Mouse (Mus musculus): ENCODE results near the gene Rin3. TPM values are rescaled to one million over a fixed set of nuclear protein-coding genes. Genes with fewer than 3 reads are reported as not detected.

Gene Rin3
- polyA plus RNA-seq, 1 experiment = 25.4 TPM

- H3K4me3 ChIP-seq (ENCODE audit: control insufficient read depth, insufficient read depth, low read length) = no peak overlapping the region
- H3K4me1 ChIP-seq (replicated peaks; ENCODE audit: control insufficient read depth, insufficient read depth, low read length) = peaks cover 42% of the 10 kb centered on the region
- TF ChIP-seq CTCF (IDR thresholded peaks at IDR 0.05; ENCODE audit: borderline replicate concordance, control insufficient read depth, extremely low read depth, insufficient read depth, low read length, poor library complexity) = no peak
- TF ChIP-seq POLR2A (IDR thresholded peaks at IDR 0.05; ENCODE audit: control insufficient read depth, extremely low read depth, insufficient read depth, low read length, poor library complexity) = no peak
- no peak for DNase-seq
- WGBS = 94% methylated on average over 3 of the region's 3 CpGs
- peaks cover under 1% of the 10 kb centered on the region; the same call in 1 of the 2 replicates for H3K36me3 ChIP-seq (ENCODE audit: control insufficient read depth, insufficient read depth, low read length)
- no peaks in the 10 kb centered on the region for H3K27me3 ChIP-seq (ENCODE audit: control insufficient read depth, insufficient read depth, low read length)
- H3K27ac ChIP-seq (ENCODE audit: control insufficient read depth, insufficient read depth, low read length) = peak overlapping the region; percentile 31; the same call in 1 of the 2 replicates
Observed at GRCm38 (mm10) chr12:102310261-102310660, 27.4 kb downstream of the Rin3 start.

- H3K4me1 ChIP-seq (replicated peaks; ENCODE audit: control insufficient read depth, insufficient read depth, low read length) = peaks cover 36% of the 10 kb centered on the region
- TF ChIP-seq POLR2A (IDR thresholded peaks at IDR 0.05; ENCODE audit: control insufficient read depth, extremely low read depth, insufficient read depth, low read length, poor library complexity) (no peak), CTCF (IDR thresholded peaks at IDR 0.05; ENCODE audit: borderline replicate concordance, control insufficient read depth, extremely low read depth, insufficient read depth, low read length, poor library complexity) (no peak)
- peaks cover 4% of the 10 kb centered on the region; the same call in 1 of the 2 replicates for H3K36me3 ChIP-seq (ENCODE audit: control insufficient read depth, insufficient read depth, low read length)
- no peak overlapping the region for H3K4me3 ChIP-seq (ENCODE audit: control insufficient read depth, insufficient read depth, low read length)
- DNase-seq = no peak
- WGBS = 83% methylated on average over 5 of the region's 5 CpGs
- no peaks in the 10 kb centered on the region for H3K27me3 ChIP-seq (ENCODE audit: control insufficient read depth, insufficient read depth, low read length)
- H3K27ac ChIP-seq (ENCODE audit: control insufficient read depth, insufficient read depth, low read length) = no peak overlapping the region
Observed at GRCm38 (mm10) chr12:102311454-102311853, 28.6 kb downstream of the Rin3 start.

- WGBS = 51% methylated on average over 2 of the region's 2 CpGs
Observed at GRCm38 (mm10) chr12:102319150-102319549, 36.3 kb downstream of the Rin3 start.

GRCm38 (mm10) chr12:102319899-102320298, 37.1 kb downstream of the Rin3 start:
- H3K27me3 ChIP-seq (ENCODE audit: control insufficient read depth, insufficient read depth, low read length) = no peaks in the 10 kb centered on the region
- TF ChIP-seq POLR2A (IDR thresholded peaks at IDR 0.05; ENCODE audit: control insufficient read depth, extremely low read depth, insufficient read depth, low read length, poor library complexity) (no peak), CTCF (IDR thresholded peaks at IDR 0.05; ENCODE audit: borderline replicate concordance, control insufficient read depth, extremely low read depth, insufficient read depth, low read length, poor library complexity) (no peak)
- H3K27ac ChIP-seq (ENCODE audit: control insufficient read depth, insufficient read depth, low read length) = no peak overlapping the region
- DNase-seq = no peak
- H3K36me3 ChIP-seq (ENCODE audit: control insufficient read depth, insufficient read depth, low read length) = peaks cover 4% of the 10 kb centered on the region; the same call in 1 of the 2 replicates
- peaks cover 2% of the 10 kb centered on the region; the same call in 1 of the 2 replicates for H3K4me1 ChIP-seq (replicated peaks; ENCODE audit: control insufficient read depth, insufficient read depth, low read length)
- 36% methylated on average over 2 of the region's 2 CpGs for WGBS
- H3K4me3 ChIP-seq (ENCODE audit: control insufficient read depth, insufficient read depth, low read length) = no peak overlapping the region

More at GRCm38 (mm10) chr12:102319150-102319549, 36.3 kb downstream of the Rin3 start:
- Histone ChIP-seq H3K27me3 (ENCODE audit: control insufficient read depth, insufficient read depth, low read length) (no peaks in the 10 kb centered on the region), H3K4me3 (ENCODE audit: control insufficient read depth, insufficient read depth, low read length) (no peak overlapping the region), H3K27ac (ENCODE audit: control insufficient read depth, insufficient read depth, low read length) (no peak overlapping the region), H3K4me1 (replicated peaks; ENCODE audit: control insufficient read depth, insufficient read depth, low read length) (peaks cover 2% of the 10 kb centered on the region; the same call in 1 of the 2 replicates), H3K36me3 (ENCODE audit: control insufficient read depth, insufficient read depth, low read length) (peaks cover 4% of the 10 kb centered on the region; the same call in 1 of the 2 replicates)
- DNase-seq = no peak
- TF ChIP-seq POLR2A (IDR thresholded peaks at IDR 0.05; ENCODE audit: control insufficient read depth, extremely low read depth, insufficient read depth, low read length, poor library complexity) (no peak), CTCF (IDR thresholded peaks at IDR 0.05; ENCODE audit: borderline replicate concordance, control insufficient read depth, extremely low read depth, insufficient read depth, low read length, poor library complexity) (no peak)

GRCm38 (mm10) chr12:102320322-102320721, 37.5 kb downstream of the Rin3 start:
- H3K27ac ChIP-seq (ENCODE audit: control insufficient read depth, insufficient read depth, low read length) = no peak overlapping the region
- WGBS = 54% methylated on average over 2 of the region's 2 CpGs

GRCm38 (mm10) chr12:102321064-102321728, 38.3 kb downstream of the Rin3 start:
- TF ChIP-seq CTCF (IDR thresholded peaks at IDR 0.05; ENCODE audit: borderline replicate concordance, control insufficient read depth, extremely low read depth, insufficient read depth, low read length, poor library complexity) = no peak
- no peak for TF ChIP-seq POLR2A (IDR thresholded peaks at IDR 0.05; ENCODE audit: control insufficient read depth, extremely low read depth, insufficient read depth, low read length, poor library complexity)
- Histone ChIP-seq H3K4me1 (replicated peaks; ENCODE audit: control insufficient read depth, insufficient read depth, low read length) (peaks cover 2% of the 10 kb centered on the region; the same call in 1 of the 2 replicates), H3K4me3 (ENCODE audit: control insufficient read depth, insufficient read depth, low read length) (no peak overlapping the region), H3K36me3 (ENCODE audit: control insufficient read depth, insufficient read depth, low read length) (no peaks in the 10 kb centered on the region), H3K27me3 (ENCODE audit: control insufficient read depth, insufficient read depth, low read length) (no peaks in the 10 kb centered on the region), H3K27ac (ENCODE audit: control insufficient read depth, insufficient read depth, low read length) (no peak overlapping the region)
- DNase-seq = no peak
- 43% methylated on average over 4 of the region's 4 CpGs for whole genome bisulfite sequencing

More at GRCm38 (mm10) chr12:102320322-102320721, 37.5 kb downstream of the Rin3 start:
- Histone ChIP-seq H3K27me3 (ENCODE audit: control insufficient read depth, insufficient read depth, low read length) (no peaks in the 10 kb centered on the region), H3K36me3 (ENCODE audit: control insufficient read depth, insufficient read depth, low read length) (peaks cover 3% of the 10 kb centered on the region; the same call in 1 of the 2 replicates), H3K4me1 (replicated peaks; ENCODE audit: control insufficient read depth, insufficient read depth, low read length) (peaks cover 2% of the 10 kb centered on the region; the same call in 1 of the 2 replicates), H3K4me3 (ENCODE audit: control insufficient read depth, insufficient read depth, low read length) (no peak overlapping the region)
- no peak for TF ChIP-seq POLR2A (IDR thresholded peaks at IDR 0.05; ENCODE audit: control insufficient read depth, extremely low read depth, insufficient read depth, low read length, poor library complexity)
- no peak for TF ChIP-seq CTCF (IDR thresholded peaks at IDR 0.05; ENCODE audit: borderline replicate concordance, control insufficient read depth, extremely low read depth, insufficient read depth, low read length, poor library complexity)
- DNase-seq = no peak
